13 mouse cellular contexts compared by ENCODE assay signal in genomic region chr5:75185584-75185983, GRCm38 (mm10). TPM values are rescaled to one million over a fixed set of nuclear protein-coding genes. Genes with fewer than 3 reads are reported as not detected.
DNase-seq lines count a peak whose midpoint lies in the region; ATAC-seq lines count a peak whose summit lies in the region.
"Had no signal": no experiment of that assay in that cellular context is flagged by ENCODE, and none has a peak within 500 bp of the region (broad histone marks: within the 10 kb centered on the region; RNA-seq: fewer than 3 reads in every experiment).

No protein-coding gene starts in this region.

- 80% methylated on average over 7 of the region's 7 CpGs for WGBS in embryonic facial prominence, embryonic 14.5 days
- 84% methylated on average over 7 of the region's 7 CpGs for WGBS in embryonic facial prominence, embryonic 10.5 days
- 73% methylated on average over 7 of the region's 7 CpGs for WGBS in kidney, embryonic 16.5 days
- WGBS in intestine, embryonic 15.5 days: 84% methylated on average over 7 of the region's 7 CpGs

- peak; percentile 20 for DNase-seq in embryonic facial prominence, embryonic 14.5 days (ENCODE audit: low spot score)
- no peak for DNase-seq in embryonic facial prominence, embryonic 10.5 days (ENCODE audit: low spot score)
- no peak for DNase-seq in kidney, postnatal 10 days
- DNase-seq in 3T3-L1 (ENCODE audit: low read depth, low spot score): peak; percentile 39
- no peak for DNase-seq in c-Kit-positive CD71-positive TER-119-positive erythroid progenitor cells, embryonic 14.5 days (ENCODE audit: low spot score)
- DNase-seq: cerebellum, adult 11 months had no signal

- H3K9ac ChIP-seq in embryonic facial prominence, embryonic 14.5 days (ENCODE audit: low read depth, low read length): no peak overlapping the region
- no peak overlapping the region for H3K9ac ChIP-seq in kidney, embryonic 16.5 days (replicated peaks; ENCODE audit: low read length)
- H3K9ac ChIP-seq in intestine, embryonic 15.5 days: no peak overlapping the region
- H3K9ac ChIP-seq: heart, embryonic 15.5 days; neural tube, embryonic 15.5 days had no signal

- H3K4me3 ChIP-seq in embryonic facial prominence, embryonic 14.5 days (ENCODE audit: low read depth, low read length): no peak overlapping the region
- no peak overlapping the region for H3K4me3 ChIP-seq in embryonic facial prominence, embryonic 10.5 days
- no peak overlapping the region for H3K4me3 ChIP-seq in kidney, embryonic 16.5 days (ENCODE audit: low read length)
- H3K4me3 ChIP-seq in intestine, embryonic 15.5 days (replicated peaks): no peak overlapping the region
- H3K4me3 ChIP-seq: heart, embryonic 15.5 days; neural tube, embryonic 15.5 days had no signal

- H3K4me1 ChIP-seq in embryonic facial prominence, embryonic 14.5 days (ENCODE audit: control insufficient read depth, insufficient read depth, low read length): no peaks in the 10 kb centered on the region
- no peaks in the 10 kb centered on the region for H3K4me1 ChIP-seq in embryonic facial prominence, embryonic 10.5 days
- no peaks in the 10 kb centered on the region for H3K4me1 ChIP-seq in kidney, embryonic 16.5 days (ENCODE audit: insufficient read depth, low read length)
- H3K4me1 ChIP-seq in intestine, embryonic 15.5 days (replicated peaks): no peaks in the 10 kb centered on the region
- H3K4me1 ChIP-seq: neural tube, embryonic 15.5 days had no signal

- no peak overlapping the region for H3K27ac ChIP-seq in embryonic facial prominence, embryonic 14.5 days (replicated peaks; ENCODE audit: low read depth, low read length)
- H3K27ac ChIP-seq in embryonic facial prominence, embryonic 10.5 days (replicated peaks): no peak overlapping the region
- H3K27ac ChIP-seq in kidney, embryonic 16.5 days (ENCODE audit: low read length): no peak overlapping the region
- no peak overlapping the region for H3K27ac ChIP-seq in intestine, embryonic 15.5 days
- H3K27ac ChIP-seq: heart, embryonic 15.5 days; neural tube, embryonic 15.5 days had no signal

- H3K9me3 ChIP-seq in embryonic facial prominence, embryonic 14.5 days (ENCODE audit: control insufficient read depth, low read length): no peaks in the 10 kb centered on the region
- H3K9me3 ChIP-seq in embryonic facial prominence, embryonic 10.5 days: no peaks in the 10 kb centered on the region
- no peaks in the 10 kb centered on the region for H3K9me3 ChIP-seq in kidney, embryonic 16.5 days (ENCODE audit: low read length)
- no peaks in the 10 kb centered on the region for H3K9me3 ChIP-seq in intestine, embryonic 15.5 days
- H3K9me3 ChIP-seq: heart, embryonic 15.5 days; neural tube, embryonic 15.5 days had no signal

- H3K4me2 ChIP-seq in embryonic facial prominence, embryonic 14.5 days (ENCODE audit: low read depth, low read length): no peak overlapping the region
- H3K4me2 ChIP-seq in kidney, embryonic 16.5 days (replicated peaks; ENCODE audit: low read depth, low read length): no peak overlapping the region
- no peak overlapping the region for H3K4me2 ChIP-seq in intestine, embryonic 15.5 days (replicated peaks)
- H3K4me2 ChIP-seq: heart, embryonic 15.5 days; liver, embryonic 11.5 days; neural tube, embryonic 15.5 days had no signal

- no peak for ATAC-seq in embryonic facial prominence, embryonic 14.5 days (ENCODE audit: low read depth)
- 0 out of 2 replicates have a peak, but pooled peaks have one; percentile 35 for ATAC-seq in kidney, embryonic 16.5 days (ENCODE audit: low FRiP score, low TSS enrichment)
- ATAC-seq in granulocyte monocyte progenitor cell, adult 5-6 weeks (replicated peaks; ENCODE audit: poor library complexity, severe bottlenecking): peak; percentile 93
- ATAC-seq in intestine, embryonic 15.5 days: no peak

- no peaks in the 10 kb centered on the region for H3K27me3 ChIP-seq in embryonic facial prominence, embryonic 14.5 days (replicated peaks; ENCODE audit: control insufficient read depth, insufficient read depth, low read length)
- no peaks in the 10 kb centered on the region for H3K27me3 ChIP-seq in embryonic facial prominence, embryonic 10.5 days (replicated peaks; ENCODE audit: low read depth, poor library complexity, severe bottlenecking)
- no peaks in the 10 kb centered on the region for H3K27me3 ChIP-seq in kidney, embryonic 16.5 days (ENCODE audit: insufficient read depth, low read length)
- no peaks in the 10 kb centered on the region for H3K27me3 ChIP-seq in intestine, embryonic 15.5 days (replicated peaks)
- H3K27me3 ChIP-seq: heart, embryonic 15.5 days; neural tube, embryonic 15.5 days had no signal

- H3K36me3 ChIP-seq in embryonic facial prominence, embryonic 14.5 days (ENCODE audit: control insufficient read depth, insufficient read depth, low read length): peaks cover 90% of the 10 kb centered on the region
- H3K36me3 ChIP-seq in embryonic facial prominence, embryonic 10.5 days (replicated peaks): peaks cover 100% of the 10 kb centered on the region
- H3K36me3 ChIP-seq in kidney, embryonic 16.5 days (ENCODE audit: insufficient read depth, low read length): peaks cover 27% of the 10 kb centered on the region
- H3K36me3 ChIP-seq in intestine, embryonic 15.5 days: peaks cover 8% of the 10 kb centered on the region; the same call in 1 of the 2 replicates
- H3K36me3 ChIP-seq: neural tube, embryonic 15.5 days had no signal

RNA-seq across cellular contexts. Expression of gene Pdgfra, which starts 33.5 kb away (rescaled TPM):
- 81.3 and 100 TPM in 2 replicates for polyA plus RNA-seq in embryonic facial prominence, embryonic 14.5 days (2014; fragmentation: Nextera tagmentation; extraction: Ambion mirVana)
- 44.2 and 56.6 TPM in 2 replicates for polyA plus RNA-seq in embryonic facial prominence, embryonic 10.5 days (2016; fragmentation: Nextera tagmentation; extraction: Ambion mirVana)
- 47.1 and 47.9 TPM in 2 replicates for polyA plus RNA-seq in kidney, embryonic 16.5 days (2015; fragmentation: Nextera tagmentation; extraction: Ambion mirVana)
- total RNA-seq in granulocyte monocyte progenitor cell, adult 5-6 weeks (2014; fragmentation: Nextera tagmentation): not detected in 2 replicates
- total RNA-seq in granulocyte monocyte progenitor cell, adult 5-6 weeks (2017): not detected in 2 replicates
- polyA plus RNA-seq in intestine, embryonic 15.5 days (2015; fragmentation: Nextera tagmentation; extraction: Ambion mirVana): 32.9 and 37.2 TPM in 2 replicates
- total RNA-seq: monocyte, adult 5-6 weeks had no signal

Comparison
In these comparisons a context has a peak if more than half of its experiments do, and no peak if none do; other contexts are left out.
1. DNase-seq: peak in embryonic facial prominence, embryonic 14.5 days (single experiment) and 3T3-L1 (single experiment); none in embryonic facial prominence, embryonic 10.5 days (single experiment), kidney, postnatal 10 days (single experiment) and c-Kit-positive CD71-positive TER-119-positive erythroid progenitor cells, embryonic 14.5 days (single experiment).
2. ATAC-seq: peak in kidney, embryonic 16.5 days (single experiment) and granulocyte monocyte progenitor cell, adult 5-6 weeks (single experiment); none in embryonic facial prominence, embryonic 14.5 days (single experiment) and intestine, embryonic 15.5 days (single experiment).